Mouse (Mus musculus) lung, postnatal 0 days (tissue): Measurements from ENCODE around the gene Gm20708.

Experiments
- CTCF ChIP-seq: IDR thresholded peaks from 2 replicates; pipeline ENCODE4 v1.5.1; 2016; ENCODE audit warnings: antibody characterized with exemption, mild to moderate bottlenecking
- EP300 ChIP-seq: IDR thresholded peaks from 2 replicates; pipeline ENCODE4 v1.6.1; 2016; ENCODE audit warnings: antibody characterized with exemption, mild to moderate bottlenecking, control low read depth

GRCm38 (mm10) chr11:117775540-117775939 is 33.9 kb upstream of the Gm20708 start:
- no peak for TF ChIP-seq CTCF
- TF ChIP-seq EP300 = no peak
